Mouse (Mus musculus): ENCODE results near the gene Iqcd. TPM values are rescaled to one million over a fixed set of nuclear protein-coding genes. Genes with fewer than 3 reads are reported as not detected.
A peak's percentile ranks its signal among the peaks of the same experiment; 100 is the strongest.

Iqcd gene
- polyA plus RNA-seq, 1 experiment, result 0.91 TPM

DNA sequence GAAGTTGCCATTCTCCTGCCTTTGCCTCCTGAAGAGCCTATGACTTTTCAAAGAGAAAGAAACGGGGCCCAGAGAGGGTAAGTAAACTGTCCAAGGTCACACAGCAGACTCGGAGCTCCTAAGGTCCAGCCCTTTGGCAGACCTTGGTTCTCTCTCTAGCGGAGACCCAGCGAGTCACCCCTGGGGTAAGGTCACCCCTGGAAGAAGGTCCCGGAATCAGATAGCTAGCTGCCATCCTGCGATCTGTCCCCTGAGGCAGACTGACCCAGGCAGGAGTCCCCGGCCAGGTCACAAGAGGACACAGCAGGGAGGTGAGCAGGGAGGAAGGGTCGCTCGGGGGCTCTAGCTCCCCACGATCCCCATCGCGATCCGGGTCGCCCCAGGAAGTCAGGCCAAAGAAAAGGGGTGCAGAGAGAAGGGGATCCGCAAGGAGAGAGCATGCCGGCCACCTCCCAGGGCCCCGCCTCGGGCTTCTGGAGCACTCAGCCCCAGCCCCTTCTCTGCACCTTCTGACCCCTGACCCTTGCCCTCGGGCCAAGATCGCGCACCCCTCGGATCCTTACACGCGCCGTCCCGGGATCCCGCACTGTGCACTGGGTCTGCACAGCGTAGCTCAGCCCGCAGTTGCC lies 762 bp upstream of the Iqcd start:
- Histone ChIP-seq H3K4me3 (peak overlapping the region; percentile 89), H3K4me2 (ENCODE audit: low read depth) (peak overlapping the region; percentile 75), H3K27me3 (ENCODE audit: control insufficient read depth, insufficient read depth, insufficient read length) (no peaks in the 10 kb centered on the region), H3ac (ENCODE audit: control insufficient read depth, insufficient read length) (peak overlapping the region; percentile 12), H3K36me3 (ENCODE audit: control insufficient read depth, insufficient read depth) (peaks cover 10% of the 10 kb centered on the region), H3K79me2 (ENCODE audit: control insufficient read depth, insufficient read depth) (peaks cover 43% of the 10 kb centered on the region)
- TF ChIP-seq REST (IDR thresholded peaks at IDR 0.05; ENCODE audit: insufficient read depth, insufficient read length), result no peak

DNA sequence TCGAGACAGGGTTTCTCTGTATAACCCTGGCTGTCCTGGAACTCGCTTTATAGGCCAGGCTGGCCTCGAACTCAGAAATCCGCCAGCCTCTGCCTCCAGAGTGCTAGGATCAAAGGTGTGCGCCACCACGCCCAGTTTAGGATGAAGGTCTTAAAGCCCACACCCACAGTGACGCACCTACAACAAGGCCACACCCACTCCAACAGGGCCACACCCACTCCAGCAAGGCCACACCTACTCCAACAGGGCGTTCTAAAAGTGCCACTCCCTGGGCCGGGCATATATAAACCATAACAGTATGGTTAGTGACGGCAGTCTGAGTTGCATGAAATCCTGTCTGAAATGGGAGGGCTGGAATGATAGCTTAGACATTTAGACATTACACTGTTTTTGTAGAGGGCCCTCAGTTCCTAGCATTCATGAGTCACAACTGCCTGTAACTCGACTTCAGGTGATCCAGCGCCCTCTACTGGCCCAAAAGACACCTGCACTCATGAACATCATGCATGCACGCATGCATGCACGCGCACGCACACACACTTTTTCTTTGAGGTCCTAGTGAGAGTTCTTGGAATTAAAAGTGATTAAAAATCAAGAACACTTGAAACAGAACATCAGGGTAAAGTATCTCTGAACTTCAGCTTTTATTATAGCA lies 1.7 kb downstream of the Iqcd start:
- no peak for TF ChIP-seq CEBPB (IDR thresholded peaks at IDR 0.05; ENCODE audit: insufficient read depth, poor library complexity, severe bottlenecking)
- TF ChIP-seq REST (IDR thresholded peaks at IDR 0.05; ENCODE audit: insufficient read depth, insufficient read length), result no peak
- TF ChIP-seq SRF (IDR thresholded peaks at IDR 0.05; ENCODE audit: control insufficient read depth, insufficient read length, low read depth), result no peak
- no peak for TF ChIP-seq MYOG (IDR thresholded peaks at IDR 0.05; ENCODE audit: control insufficient read depth in 1 of 3, insufficient read depth in 1 of 3, insufficient read length in 2 of 3, low read depth in 2 of 3)
- no peak for TF ChIP-seq POLR2AphosphoS2 (IDR thresholded peaks at IDR 0.05; ENCODE audit: insufficient read length, low read depth)
- no peak for TF ChIP-seq POLR2A (IDR thresholded peaks at IDR 0.05; ENCODE audit: insufficient read length, low read depth)
- no peak for TF ChIP-seq MAX (IDR thresholded peaks at IDR 0.05; ENCODE audit: low read depth)
- TF ChIP-seq MYOD1 (IDR thresholded peaks at IDR 0.05; ENCODE audit: control insufficient read depth in 1 of 3, insufficient read length in 2 of 3, low read depth in 2 of 3), result no peak
- TF ChIP-seq E2F4 (IDR thresholded peaks at IDR 0.05; ENCODE audit: insufficient read depth), result no peak
- TF ChIP-seq USF1 (IDR thresholded peaks at IDR 0.05; ENCODE audit: low read depth), result no peak
- TF ChIP-seq TCF12 (IDR thresholded peaks at IDR 0.05; ENCODE audit: insufficient read depth, poor library complexity, severe bottlenecking), result no peak
- TF ChIP-seq TCF3 (IDR thresholded peaks at IDR 0.05; ENCODE audit: insufficient read length, low read depth), result no peak
- Histone ChIP-seq H3K4me3 (no peak overlapping the region), H3ac (ENCODE audit: control insufficient read depth, insufficient read length) (no peak overlapping the region), H3K4me2 (ENCODE audit: low read depth) (no peak overlapping the region), H3K79me2 (ENCODE audit: control insufficient read depth, insufficient read depth) (peaks cover 21% of the 10 kb centered on the region), H3K36me3 (ENCODE audit: control insufficient read depth, insufficient read depth) (no peaks in the 10 kb centered on the region), H3K27me3 (ENCODE audit: control insufficient read depth, insufficient read depth, insufficient read length) (no peaks in the 10 kb centered on the region)

DNA sequence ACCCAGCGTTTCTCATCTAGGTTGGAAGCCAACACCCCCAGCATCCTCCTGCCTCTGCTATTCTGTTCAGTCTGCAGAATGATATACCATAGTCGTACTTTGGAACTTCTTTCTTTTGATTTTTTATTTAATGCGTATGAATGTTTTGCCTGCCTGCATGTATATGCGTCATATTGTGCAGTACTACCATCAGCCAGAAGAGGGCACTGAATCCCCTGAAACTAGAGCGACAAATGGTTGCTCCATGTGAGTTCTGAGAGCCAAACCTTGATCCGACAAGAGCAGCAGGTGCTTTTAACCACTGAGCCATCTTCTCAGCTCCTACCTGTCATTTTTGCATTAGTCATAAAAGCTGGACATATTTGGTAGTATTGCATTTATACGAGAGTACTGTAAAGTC lies 3.3 kb downstream of the Iqcd start:
- Histone ChIP-seq H3ac (ENCODE audit: control insufficient read depth, insufficient read length) (no peak overlapping the region), H3K4me2 (ENCODE audit: low read depth) (no peak overlapping the region), H3K79me2 (ENCODE audit: control insufficient read depth, insufficient read depth) (peaks cover 10% of the 10 kb centered on the region), H3K36me3 (ENCODE audit: control insufficient read depth, insufficient read depth) (no peaks in the 10 kb centered on the region), H3K4me3 (no peak overlapping the region), H3K27me3 (ENCODE audit: control insufficient read depth, insufficient read depth, insufficient read length) (no peaks in the 10 kb centered on the region)
- TF ChIP-seq CEBPB (IDR thresholded peaks at IDR 0.05; ENCODE audit: insufficient read depth, poor library complexity, severe bottlenecking) (no peak), POLR2A (IDR thresholded peaks at IDR 0.05; ENCODE audit: insufficient read length, low read depth) (no peak), E2F4 (IDR thresholded peaks at IDR 0.05; ENCODE audit: insufficient read depth) (no peak), MYOD1 (IDR thresholded peaks at IDR 0.05; ENCODE audit: control insufficient read depth in 1 of 3, insufficient read length in 2 of 3, low read depth in 2 of 3) (no peak), REST (IDR thresholded peaks at IDR 0.05; ENCODE audit: insufficient read depth, insufficient read length) (no peak), TCF3 (IDR thresholded peaks at IDR 0.05; ENCODE audit: insufficient read length, low read depth) (no peak), USF1 (IDR thresholded peaks at IDR 0.05; ENCODE audit: low read depth) (no peak), MYOG (IDR thresholded peaks at IDR 0.05; ENCODE audit: control insufficient read depth in 1 of 3, insufficient read depth in 1 of 3, insufficient read length in 2 of 3, low read depth in 2 of 3) (no peak), MAX (IDR thresholded peaks at IDR 0.05; ENCODE audit: low read depth) (no peak), POLR2AphosphoS2 (IDR thresholded peaks at IDR 0.05; ENCODE audit: insufficient read length, low read depth) (no peak), TCF12 (IDR thresholded peaks at IDR 0.05; ENCODE audit: insufficient read depth, poor library complexity, severe bottlenecking) (no peak), SRF (IDR thresholded peaks at IDR 0.05; ENCODE audit: control insufficient read depth, insufficient read length, low read depth) (no peak)

DNA sequence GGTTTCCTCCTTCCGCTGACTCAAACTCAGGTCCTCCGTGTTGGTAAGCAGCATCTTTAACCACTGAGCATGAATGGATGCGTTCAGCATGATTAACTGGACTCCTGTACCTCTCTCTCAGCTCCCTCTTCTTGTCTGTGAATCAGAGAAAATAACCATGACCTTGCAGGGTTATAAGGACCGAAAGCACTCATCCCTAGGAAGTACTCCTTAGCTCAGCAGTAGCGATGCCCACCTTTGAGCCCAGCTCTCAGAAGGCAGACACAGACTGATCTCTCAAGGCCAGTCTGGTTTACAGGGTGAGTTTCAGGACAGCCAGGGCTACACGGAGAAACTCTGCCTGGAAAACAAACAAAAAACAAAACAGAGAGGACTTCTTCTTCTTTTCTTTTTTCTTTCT lies 5.7 kb downstream of the Iqcd start:
- no peaks in the 10 kb centered on the region for H3K27me3 ChIP-seq (ENCODE audit: control insufficient read depth, insufficient read depth, insufficient read length)

More for the DNA sequence above, 5.7 kb downstream of the Iqcd start:
- no peak overlapping the region for H3K4me2 ChIP-seq (ENCODE audit: low read depth)
- TF ChIP-seq CEBPB (IDR thresholded peaks at IDR 0.05; ENCODE audit: insufficient read depth, poor library complexity, severe bottlenecking), result no peak
- TF ChIP-seq TCF3 (IDR thresholded peaks at IDR 0.05; ENCODE audit: insufficient read length, low read depth), result no peak
- no peak for TF ChIP-seq USF1 (IDR thresholded peaks at IDR 0.05; ENCODE audit: low read depth)
- TF ChIP-seq E2F4 (IDR thresholded peaks at IDR 0.05; ENCODE audit: insufficient read depth), result no peak
- no peak for TF ChIP-seq MYOG (IDR thresholded peaks at IDR 0.05; ENCODE audit: control insufficient read depth in 1 of 3, insufficient read depth in 1 of 3, insufficient read length in 2 of 3, low read depth in 2 of 3)
- TF ChIP-seq REST (IDR thresholded peaks at IDR 0.05; ENCODE audit: insufficient read depth, insufficient read length), result no peak
- no peak for TF ChIP-seq SRF (IDR thresholded peaks at IDR 0.05; ENCODE audit: control insufficient read depth, insufficient read length, low read depth)
- no peak for TF ChIP-seq MYOD1 (IDR thresholded peaks at IDR 0.05; ENCODE audit: control insufficient read depth in 1 of 3, insufficient read length in 2 of 3, low read depth in 2 of 3)
- no peak for TF ChIP-seq TCF12 (IDR thresholded peaks at IDR 0.05; ENCODE audit: insufficient read depth, poor library complexity, severe bottlenecking)
- TF ChIP-seq POLR2AphosphoS2 (IDR thresholded peaks at IDR 0.05; ENCODE audit: insufficient read length, low read depth), result no peak
- TF ChIP-seq MAX (IDR thresholded peaks at IDR 0.05; ENCODE audit: low read depth), result no peak
- TF ChIP-seq POLR2A (IDR thresholded peaks at IDR 0.05; ENCODE audit: insufficient read length, low read depth), result no peak
- no peak overlapping the region for H3ac ChIP-seq (ENCODE audit: control insufficient read depth, insufficient read length)
- H3K4me3 ChIP-seq, result no peak overlapping the region
- H3K36me3 ChIP-seq (ENCODE audit: control insufficient read depth, insufficient read depth), result no peaks in the 10 kb centered on the region
- no peaks in the 10 kb centered on the region for H3K79me2 ChIP-seq (ENCODE audit: control insufficient read depth, insufficient read depth)
